Mouse (Mus musculus): ENCODE measurements at regions not wholly inside any gene's neighbourhood (a gene's known extent, or its start where the extent isn't known, plus 50 kb on each side); places are given as distances from the start of the nearest gene placed in this dataset.

DNA sequence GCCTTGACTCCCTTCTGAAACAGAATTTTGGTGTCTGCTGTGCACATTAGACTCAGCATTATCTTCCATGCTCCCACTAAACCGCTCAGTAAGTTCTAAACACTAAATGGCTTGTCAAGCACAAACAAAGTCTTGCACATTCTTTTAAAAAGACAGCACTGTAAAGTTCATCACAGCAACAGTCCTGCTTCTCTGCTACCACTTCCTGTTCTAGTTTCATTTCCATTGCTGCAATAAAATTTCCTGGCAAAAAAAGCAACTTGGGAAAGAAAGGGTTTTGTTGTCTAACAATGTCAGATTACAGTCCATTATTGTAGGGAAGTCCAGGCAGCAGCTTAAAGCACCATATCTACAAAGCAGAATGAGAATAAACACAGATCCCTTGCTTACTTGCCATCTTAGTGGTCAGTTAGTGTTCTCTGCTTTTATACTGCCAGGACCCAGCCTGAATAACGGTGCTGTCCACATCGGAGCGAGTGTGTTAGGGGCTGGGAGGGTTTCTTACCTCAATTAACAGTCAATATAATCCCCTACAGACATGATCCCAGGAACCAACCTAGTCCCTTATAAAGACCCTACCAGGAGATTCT is 276.0 kb downstream of the Insc start:
- TF ChIP-seq POLR2A (IDR thresholded peaks at IDR 0.05; ENCODE audit: extremely low read depth, insufficient read depth, low read length) (no peak), CTCF (IDR thresholded peaks at IDR 0.05; ENCODE audit: low read depth, low read length) (no peak)
- H3K9ac ChIP-seq (ENCODE audit: low read depth, low read length) = no peak overlapping the region
- no peaks in the 10 kb centered on the region; the same call in 1 of the 2 replicates for H3K4me1 ChIP-seq (ENCODE audit: control insufficient read depth, insufficient read depth, low read length)
- H3K27ac ChIP-seq (replicated peaks; ENCODE audit: insufficient read depth, low read depth, low read length) = no peak overlapping the region
- DNase-seq (ENCODE audit: extremely low read depth, low read depth, low spot score) = peak; percentile 22
- no peaks in the 10 kb centered on the region for H3K36me3 ChIP-seq (ENCODE audit: control insufficient read depth, insufficient read depth, low read length)
- 74% methylated on average over 4 of the region's 4 CpGs for WGBS
- H3K27me3 ChIP-seq (ENCODE audit: control insufficient read depth, insufficient read depth, low read length) = no peaks in the 10 kb centered on the region
- no peaks in the 10 kb centered on the region for H3K79me2 ChIP-seq (ENCODE audit: control insufficient read depth, insufficient read depth, low read length)
- H3K4me3 ChIP-seq (ENCODE audit: insufficient read depth, low read depth, low read length) = no peak overlapping the region

DNA sequence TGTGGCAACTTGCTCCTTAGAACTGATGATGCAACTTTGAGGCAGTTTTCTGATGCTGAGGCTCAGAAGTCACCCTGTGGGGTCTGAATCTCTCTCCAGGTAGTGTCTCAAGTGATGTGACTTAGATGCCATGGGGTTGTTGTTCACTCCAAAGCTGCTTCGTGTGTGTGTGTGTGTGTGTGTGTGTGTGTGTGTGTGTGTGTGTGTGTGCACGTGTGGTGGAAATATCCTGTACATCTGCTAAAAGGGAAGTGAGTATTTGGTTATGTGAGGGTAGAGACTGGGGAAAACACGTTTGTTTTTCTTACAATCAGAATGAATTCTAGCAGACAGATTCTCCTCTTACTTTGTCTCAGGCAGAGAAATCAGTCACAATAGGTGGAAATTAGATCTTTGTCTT is 276.5 kb downstream of the Insc start:
- Histone ChIP-seq H3K27me3 (ENCODE audit: control insufficient read depth, insufficient read depth, low read length) (no peaks in the 10 kb centered on the region), H3K27ac (replicated peaks; ENCODE audit: insufficient read depth, low read depth, low read length) (no peak overlapping the region), H3K4me1 (ENCODE audit: control insufficient read depth, insufficient read depth, low read length) (no peaks in the 10 kb centered on the region; the same call in 1 of the 2 replicates), H3K79me2 (ENCODE audit: control insufficient read depth, insufficient read depth, low read length) (no peaks in the 10 kb centered on the region), H3K36me3 (ENCODE audit: control insufficient read depth, insufficient read depth, low read length) (no peaks in the 10 kb centered on the region), H3K4me3 (ENCODE audit: insufficient read depth, low read depth, low read length) (no peak overlapping the region), H3K9ac (ENCODE audit: low read depth, low read length) (no peak overlapping the region)
- no peak for DNase-seq (ENCODE audit: extremely low read depth, low read depth, low spot score)
- WGBS = 51% methylated on average over 3 of the region's 3 CpGs
- TF ChIP-seq CTCF (IDR thresholded peaks at IDR 0.05; ENCODE audit: low read depth, low read length) = no peak
- no peak for TF ChIP-seq POLR2A (IDR thresholded peaks at IDR 0.05; ENCODE audit: extremely low read depth, insufficient read depth, low read length)

DNA sequence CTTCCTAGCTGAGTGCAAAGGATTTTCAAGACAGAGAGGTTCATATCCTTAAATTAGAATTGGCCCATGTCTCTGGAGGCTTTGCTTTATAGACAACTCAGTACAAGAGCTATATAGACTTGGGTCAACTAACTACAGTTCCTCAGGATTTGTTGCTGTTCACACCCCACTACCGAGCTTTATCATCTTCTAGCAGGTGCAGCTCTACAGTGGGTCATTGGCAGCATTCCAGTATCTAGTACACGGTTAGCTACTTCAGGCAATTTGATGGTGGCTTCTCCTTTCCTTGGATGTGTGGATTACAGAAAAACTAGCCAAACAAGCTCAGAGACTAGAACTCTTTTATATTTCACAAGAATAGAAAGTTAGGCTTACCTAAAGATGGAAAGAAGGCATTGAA is 282.3 kb downstream of the Insc start:
- Histone ChIP-seq H3K9ac (ENCODE audit: low read depth, low read length) (no peak overlapping the region), H3K27me3 (ENCODE audit: control insufficient read depth, insufficient read depth, low read length) (no peaks in the 10 kb centered on the region), H3K79me2 (ENCODE audit: control insufficient read depth, insufficient read depth, low read length) (no peaks in the 10 kb centered on the region), H3K4me3 (ENCODE audit: insufficient read depth, low read depth, low read length) (no peak overlapping the region), H3K4me1 (ENCODE audit: control insufficient read depth, insufficient read depth, low read length) (no peaks in the 10 kb centered on the region), H3K36me3 (ENCODE audit: control insufficient read depth, insufficient read depth, low read length) (no peaks in the 10 kb centered on the region), H3K27ac (replicated peaks; ENCODE audit: insufficient read depth, low read depth, low read length) (no peak overlapping the region)
- 82% methylated on average over 2 of the region's 2 CpGs for WGBS
- no peak for TF ChIP-seq POLR2A (IDR thresholded peaks at IDR 0.05; ENCODE audit: extremely low read depth, insufficient read depth, low read length)
- no peak for TF ChIP-seq CTCF (IDR thresholded peaks at IDR 0.05; ENCODE audit: low read depth, low read length)
- DNase-seq (ENCODE audit: extremely low read depth, low read depth, low spot score) = no peak

DNA sequence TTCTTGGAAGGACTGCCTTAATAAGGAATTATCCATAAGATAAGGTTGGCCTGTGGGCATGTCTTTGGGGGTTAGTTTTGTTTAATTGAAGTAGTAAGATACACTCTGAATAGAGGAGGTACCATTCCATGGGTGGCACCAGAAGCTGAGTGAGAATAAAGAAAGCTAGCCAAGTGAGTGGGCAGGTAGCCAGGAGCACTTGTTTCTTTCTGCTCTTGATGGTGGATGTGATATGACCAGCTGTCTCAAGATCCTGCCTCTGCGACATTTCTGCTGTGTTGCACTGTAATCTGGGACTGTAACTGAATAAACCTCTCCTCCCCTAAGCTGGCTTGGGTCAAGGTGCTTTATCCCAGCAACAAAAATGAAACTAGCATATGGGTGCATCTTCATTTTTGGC is 284.2 kb downstream of the Insc start:
- no peak overlapping the region for H3K4me3 ChIP-seq (ENCODE audit: insufficient read depth, low read depth, low read length)
- no peak for DNase-seq (ENCODE audit: extremely low read depth, low read depth, low spot score)
- H3K36me3 ChIP-seq (ENCODE audit: control insufficient read depth, insufficient read depth, low read length) = no peaks in the 10 kb centered on the region
- no peak overlapping the region for H3K27ac ChIP-seq (replicated peaks; ENCODE audit: insufficient read depth, low read depth, low read length)
- no peaks in the 10 kb centered on the region for H3K79me2 ChIP-seq (ENCODE audit: control insufficient read depth, insufficient read depth, low read length)
- WGBS = 86% methylated on average over 1 of the region's 1 CpGs
- H3K27me3 ChIP-seq (ENCODE audit: control insufficient read depth, insufficient read depth, low read length) = no peaks in the 10 kb centered on the region
- no peaks in the 10 kb centered on the region for H3K4me1 ChIP-seq (ENCODE audit: control insufficient read depth, insufficient read depth, low read length)
- no peak overlapping the region for H3K9ac ChIP-seq (ENCODE audit: low read depth, low read length)
- TF ChIP-seq POLR2A (IDR thresholded peaks at IDR 0.05; ENCODE audit: extremely low read depth, insufficient read depth, low read length) (no peak), CTCF (IDR thresholded peaks at IDR 0.05; ENCODE audit: low read depth, low read length) (no peak)

DNA sequence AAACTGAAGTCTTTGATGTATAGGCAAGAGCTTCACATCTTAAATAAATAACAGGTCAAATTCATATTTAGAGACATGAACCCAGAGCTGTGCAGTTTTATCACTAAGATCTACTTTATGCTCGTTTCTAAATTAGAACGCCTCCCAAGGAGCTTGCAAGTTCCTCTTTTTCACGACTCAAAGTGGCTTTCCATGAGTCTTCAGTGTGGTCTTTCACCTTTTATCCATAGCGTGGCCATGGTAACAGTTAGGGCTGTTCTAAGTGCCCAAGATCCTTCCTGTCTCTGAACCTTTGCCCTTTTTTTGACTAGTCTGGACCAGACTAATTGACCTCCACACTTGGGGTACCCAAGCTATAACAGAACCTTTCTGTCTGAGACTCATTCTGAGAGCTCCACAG is 290.5 kb downstream of the Insc start:
- no peak overlapping the region for H3K27ac ChIP-seq (replicated peaks; ENCODE audit: insufficient read depth, low read depth, low read length)
- no peak overlapping the region for H3K9ac ChIP-seq (ENCODE audit: low read depth, low read length)
- H3K4me3 ChIP-seq (ENCODE audit: insufficient read depth, low read depth, low read length) = no peak overlapping the region
- no peak for DNase-seq (ENCODE audit: extremely low read depth, low read depth, low spot score)
- no peaks in the 10 kb centered on the region for H3K79me2 ChIP-seq (ENCODE audit: control insufficient read depth, insufficient read depth, low read length)
- H3K27me3 ChIP-seq (ENCODE audit: control insufficient read depth, insufficient read depth, low read length) = no peaks in the 10 kb centered on the region
- no peaks in the 10 kb centered on the region for H3K36me3 ChIP-seq (ENCODE audit: control insufficient read depth, insufficient read depth, low read length)
- TF ChIP-seq POLR2A (IDR thresholded peaks at IDR 0.05; ENCODE audit: extremely low read depth, insufficient read depth, low read length) = no peak
- no peak for TF ChIP-seq CTCF (IDR thresholded peaks at IDR 0.05; ENCODE audit: low read depth, low read length)
- peaks cover 4% of the 10 kb centered on the region; the same call in 1 of the 2 replicates for H3K4me1 ChIP-seq (ENCODE audit: control insufficient read depth, insufficient read depth, low read length)
- 70% methylated on average over 4 of the region's 4 CpGs for WGBS

DNA sequence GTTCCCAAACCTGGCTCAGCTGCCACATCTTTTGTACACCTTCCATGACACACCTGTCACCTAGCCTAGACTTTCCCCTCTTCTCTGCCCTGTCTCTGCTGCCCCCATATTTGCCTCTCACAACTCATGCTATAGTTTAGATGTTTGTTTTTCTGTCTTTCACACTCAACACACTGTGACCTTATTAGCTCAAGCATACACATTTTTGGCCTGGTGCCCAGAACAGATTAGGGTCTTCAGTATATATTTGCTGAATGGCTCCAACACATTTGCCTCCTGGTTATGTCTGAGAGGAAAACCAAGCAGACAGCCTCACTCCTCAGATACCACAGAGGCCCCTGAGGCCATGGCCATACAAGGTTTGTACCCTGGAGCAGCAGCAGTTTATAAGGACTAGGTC is 312.0 kb downstream of the Insc start:
- H3K79me2 ChIP-seq (ENCODE audit: control insufficient read depth, insufficient read depth, low read length) = no peaks in the 10 kb centered on the region

More for the DNA sequence above, 312.0 kb downstream of the Insc start:
- Histone ChIP-seq H3K27ac (replicated peaks; ENCODE audit: insufficient read depth, low read depth, low read length) (no peak overlapping the region), H3K27me3 (ENCODE audit: control insufficient read depth, insufficient read depth, low read length) (no peaks in the 10 kb centered on the region), H3K4me3 (ENCODE audit: insufficient read depth, low read depth, low read length) (no peak overlapping the region), H3K4me1 (ENCODE audit: control insufficient read depth, insufficient read depth, low read length) (no peaks in the 10 kb centered on the region), H3K9ac (ENCODE audit: low read depth, low read length) (no peak overlapping the region), H3K36me3 (ENCODE audit: control insufficient read depth, insufficient read depth, low read length) (no peaks in the 10 kb centered on the region)
- no peak for DNase-seq (ENCODE audit: extremely low read depth, low read depth, low spot score)
- TF ChIP-seq CTCF (IDR thresholded peaks at IDR 0.05; ENCODE audit: low read depth, low read length) (no peak), POLR2A (IDR thresholded peaks at IDR 0.05; ENCODE audit: extremely low read depth, insufficient read depth, low read length) (no peak)
